Mouse (Mus musculus) intestine, embryonic 15.5 days (tissue): ENCODE data around the gene Exoc7. TPM values are rescaled to one million over a fixed set of nuclear protein-coding genes. Genes with fewer than 3 reads are reported as not detected.

ENCODE experiments used
- ATAC-seq: fragments of 200-750 bp; cut with Nextera tagmentation; 2 replicates; pipeline ENCODE4 v1.8.0; 2017; ENCODE audit warnings: moderate TSS enrichment, moderate library complexity
- H3K27ac ChIP-seq: fragments of 300-500 bp; sonication (generic); 2 replicates; pipeline ENCODE4 v1.5.1; 2015; ENCODE audit warnings: mild to moderate bottlenecking, inconsistent platforms
- H3K27me3 ChIP-seq: fragments of 300-500 bp; sonication (generic); replicated peaks from 2 replicates; pipeline ENCODE4 v1.6.1; 2015; ENCODE audit warnings: inconsistent platforms
- H3K36me3 ChIP-seq: fragments of 300-500 bp; sonication (generic); 2 replicates; pipeline ENCODE4 v1.6.1; 2015; ENCODE audit warnings: inconsistent platforms
- H3K4me1 ChIP-seq: fragments of 300-500 bp; sonication (generic); replicated peaks from 2 replicates; pipeline ENCODE4 v1.6.1; 2015; ENCODE audit warnings: inconsistent platforms
- H3K4me2 ChIP-seq: fragments of 300-500 bp; sonication (generic); replicated peaks from 2 replicates; pipeline ENCODE4 v1.6.1; 2015; ENCODE audit warnings: mild to moderate bottlenecking, inconsistent platforms
- H3K4me3 ChIP-seq: fragments of 300-500 bp; sonication (generic); replicated peaks from 2 replicates; pipeline ENCODE4 v1.5.1; 2015; ENCODE audit warnings: inconsistent platforms
- H3K9ac ChIP-seq: fragments of 300-500 bp; sonication (generic); 2 replicates; pipeline ENCODE4 v1.6.1; 2015; ENCODE audit warnings: inconsistent platforms
- H3K9me3 ChIP-seq: fragments of 300-500 bp; sonication (generic); 2 replicates; pipeline ENCODE4 v1.6.1; 2016; ENCODE audit warnings: inconsistent platforms
- WGBS: fragments of 180-500 bp; shearing (Covaris S2); methylation state at CpG from one replicate; pipeline ENCODE4 v1.1.7; 2015; 5-methylcytosine and 5-hydroxymethylcytosine counted together
- polyA plus RNA-seq: library from polyadenylated mRNA; unstranded; fragments of >200 nt; fragmentation: Nextera tagmentation; extraction: Ambion mirVana; gene quantifications from 2 replicates; pipeline ENCODE4 v1.2.1, GENCODE M21; 2015

The Exoc7 gene
- polyA plus RNA-seq, 1 experiment from 2014 or later = 52.1 TPM

DNA sequence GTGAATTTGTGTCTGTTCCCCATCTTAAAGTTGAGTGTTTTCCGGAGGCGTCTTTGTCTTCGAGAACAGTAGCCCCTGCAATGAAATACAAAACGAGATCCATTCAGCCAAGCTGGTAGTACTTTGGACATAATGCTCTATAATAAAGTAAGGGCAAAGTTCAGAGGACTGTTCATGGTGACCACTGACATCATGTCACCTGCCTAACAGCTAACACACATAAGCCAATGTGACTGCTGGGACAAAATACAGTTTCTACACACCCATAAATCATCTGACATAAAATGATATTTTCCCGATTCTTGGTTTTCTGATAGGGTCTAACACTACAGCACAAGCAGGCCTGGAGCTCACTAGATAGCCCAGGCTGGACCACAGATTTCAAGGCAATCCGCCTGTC, 38.7 kb downstream of the Exoc7 start:
- no peaks in the 10 kb centered on the region for H3K9me3 ChIP-seq
- H3K36me3 ChIP-seq = peaks cover 54% of the 10 kb centered on the region
- no peaks in the 10 kb centered on the region for H3K27me3 ChIP-seq
- H3K9ac ChIP-seq = no peak overlapping the region
- H3K4me1 ChIP-seq = peaks cover 12% of the 10 kb centered on the region
- no peak overlapping the region for H3K27ac ChIP-seq
- ATAC-seq = peak; percentile 26; the same call in 1 of the 2 replicates
- WGBS = 86% methylated on average over 6 of the region's 6 CpGs
- no peak overlapping the region for H3K4me3 ChIP-seq
- no peak overlapping the region for H3K4me2 ChIP-seq

DNA sequence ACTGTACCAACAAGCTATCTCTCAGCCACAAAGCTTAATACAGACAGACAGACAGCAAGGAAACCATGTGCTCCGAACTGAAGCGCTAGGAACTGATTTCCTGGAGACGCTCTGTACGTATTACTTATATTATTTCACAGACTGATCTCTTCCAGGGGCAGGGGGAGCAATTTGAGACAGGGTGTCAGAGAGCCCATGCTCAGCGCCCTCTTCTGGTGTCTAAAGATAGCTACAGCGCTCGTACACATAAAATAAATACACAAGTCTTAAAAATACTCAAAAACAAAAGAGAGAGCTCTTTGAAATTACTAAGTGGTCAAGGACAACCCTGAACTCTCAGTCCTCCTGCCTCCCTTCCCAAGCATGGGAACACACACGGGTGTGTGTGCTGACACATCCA, 39.4 kb downstream of the Exoc7 start:
- Histone ChIP-seq H3K4me1 (peaks cover 9% of the 10 kb centered on the region), H3K27ac (no peak overlapping the region), H3K9me3 (no peaks in the 10 kb centered on the region), H3K4me3 (no peak overlapping the region), H3K36me3 (peaks cover 60% of the 10 kb centered on the region), H3K27me3 (no peaks in the 10 kb centered on the region), H3K4me2 (no peak overlapping the region), H3K9ac (no peak overlapping the region)
- 85% methylated on average over 8 of the region's 8 CpGs for WGBS
- ATAC-seq = no peak

GRCm38 (mm10) chr11:116265850-116266249, 41.2 kb downstream of the Exoc7 start:
- ATAC-seq = no peak
- H3K9ac ChIP-seq = no peak overlapping the region
- no peak overlapping the region for H3K27ac ChIP-seq
- H3K36me3 ChIP-seq = peaks cover 70% of the 10 kb centered on the region
- no peaks in the 10 kb centered on the region for H3K27me3 ChIP-seq
- H3K9me3 ChIP-seq = no peaks in the 10 kb centered on the region
- H3K4me1 ChIP-seq = no peaks in the 10 kb centered on the region
- no peak overlapping the region for H3K4me2 ChIP-seq
- no peak overlapping the region for H3K4me3 ChIP-seq
- WGBS = 94% methylated on average over 4 of the region's 4 CpGs

DNA sequence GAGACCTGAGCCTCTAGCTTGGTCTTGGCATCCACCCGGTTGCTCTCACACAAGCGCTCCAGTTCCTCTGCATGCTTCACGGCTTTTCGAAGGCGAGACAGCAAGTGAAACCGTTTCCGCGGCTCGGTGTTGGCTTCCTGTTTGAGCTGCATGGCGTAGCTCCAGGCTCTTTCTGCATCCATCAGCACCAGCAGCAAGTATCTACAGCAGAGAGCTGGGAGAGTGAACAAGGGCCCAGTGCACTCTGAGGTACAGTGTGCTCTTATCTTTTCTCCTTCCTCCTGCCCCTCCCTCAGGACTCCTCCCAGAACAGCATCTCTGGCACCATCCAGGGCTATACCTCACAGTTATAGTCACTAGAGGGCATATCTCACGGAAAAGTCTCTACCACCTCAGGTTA, 41.7 kb downstream of the Exoc7 start:
- Histone ChIP-seq H3K27me3 (no peaks in the 10 kb centered on the region), H3K9ac (no peak overlapping the region), H3K9me3 (no peaks in the 10 kb centered on the region), H3K36me3 (peaks cover 74% of the 10 kb centered on the region), H3K27ac (no peak overlapping the region), H3K4me2 (no peak overlapping the region), H3K4me1 (peaks cover 1% of the 10 kb centered on the region; the same call in 1 of the 2 replicates), H3K4me3 (no peak overlapping the region)
- WGBS = 86% methylated on average over 11 of the region's 11 CpGs
- ATAC-seq = no peak

GRCm38 (mm10) chr11:116260259-116260658, 46.8 kb downstream of the Exoc7 start:
- Histone ChIP-seq H3K27me3 (no peaks in the 10 kb centered on the region), H3K9me3 (no peaks in the 10 kb centered on the region), H3K4me1 (peaks cover 9% of the 10 kb centered on the region; the same call in 1 of the 2 replicates), H3K4me3 (no peak overlapping the region), H3K27ac (no peak overlapping the region), H3K4me2 (no peak overlapping the region), H3K9ac (no peak overlapping the region), H3K36me3 (peaks cover 74% of the 10 kb centered on the region)
- peak; percentile 67 for ATAC-seq
- 75% methylated on average over 7 of the region's 7 CpGs for WGBS

DNA sequence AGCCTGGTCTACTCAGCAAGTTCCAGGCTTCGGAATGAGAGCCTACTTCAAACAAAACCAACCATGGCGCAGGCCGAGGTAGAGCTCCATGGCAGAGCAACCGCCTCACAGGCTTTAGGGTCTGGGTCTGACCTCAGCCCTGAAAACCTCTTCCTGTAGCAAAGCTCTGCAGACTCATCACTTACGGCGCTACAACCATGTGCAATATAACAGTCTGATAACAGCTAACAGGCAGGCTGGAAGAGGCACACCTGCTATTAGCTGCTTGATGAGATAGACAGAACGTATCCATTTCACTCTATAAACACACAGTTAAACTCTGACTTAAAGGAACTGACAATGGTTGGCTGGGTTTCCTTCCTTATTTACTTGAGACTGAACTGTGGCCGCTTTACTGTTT, 47.6 kb downstream of the Exoc7 start:
- Histone ChIP-seq H3K36me3 (peaks cover 77% of the 10 kb centered on the region), H3K27me3 (no peaks in the 10 kb centered on the region), H3K9ac (no peak overlapping the region), H3K9me3 (no peaks in the 10 kb centered on the region), H3K4me3 (no peak overlapping the region), H3K4me2 (no peak overlapping the region), H3K27ac (peak overlapping the region; percentile 2; the same call in 1 of the 2 replicates), H3K4me1 (peaks cover 9% of the 10 kb centered on the region; the same call in 1 of the 2 replicates)
- WGBS = 75% methylated on average over 8 of the region's 8 CpGs
- ATAC-seq = peak; percentile 46; the same call in 1 of the 2 replicates

DNA sequence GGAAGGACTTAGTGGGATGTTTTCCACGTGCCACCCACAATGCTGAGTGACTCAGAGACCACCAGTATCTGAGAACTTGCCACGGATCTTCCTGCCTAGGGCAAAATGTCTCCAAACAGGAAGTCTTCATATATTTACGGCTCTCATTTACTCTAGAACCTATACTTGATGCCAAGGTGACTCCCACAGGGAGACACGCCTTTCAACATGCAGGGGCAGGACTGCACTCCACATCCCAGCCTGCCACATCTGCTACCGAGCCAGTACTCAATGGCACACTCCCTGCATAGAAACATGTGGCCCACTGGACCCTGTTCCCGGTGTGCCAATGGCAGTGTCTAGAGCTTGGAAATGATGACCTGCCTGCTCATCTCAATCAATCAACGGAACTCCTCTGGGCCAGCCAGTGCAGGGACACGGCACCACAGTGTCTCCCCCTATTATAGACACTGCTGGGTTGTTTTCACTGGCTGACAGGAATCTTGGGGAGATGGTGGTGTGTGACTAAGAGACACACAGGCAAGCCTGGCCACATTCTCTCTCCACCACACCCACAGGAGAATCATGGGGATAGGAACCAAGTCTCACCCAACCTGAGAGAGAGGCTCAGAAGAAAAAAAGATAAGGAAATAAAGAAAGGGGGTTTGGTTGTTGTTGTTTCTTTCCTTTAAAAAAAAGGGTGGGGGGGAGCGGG, 50.9 kb downstream of the Exoc7 start:
- Histone ChIP-seq H3K27ac (no peak overlapping the region), H3K4me1 (peaks cover 9% of the 10 kb centered on the region; the same call in 1 of the 2 replicates), H3K4me3 (no peak overlapping the region), H3K9ac (no peak overlapping the region), H3K36me3 (peaks cover 70% of the 10 kb centered on the region), H3K4me2 (no peak overlapping the region), H3K9me3 (no peaks in the 10 kb centered on the region), H3K27me3 (no peaks in the 10 kb centered on the region)
- WGBS = 81% methylated on average over 9 of the region's 9 CpGs
- ATAC-seq = no peak

GRCm38 (mm10) chr11:116255090-116255981, 51.7 kb downstream of the Exoc7 start:
- ATAC-seq = no peak
- H3K4me2 ChIP-seq = no peak overlapping the region
- H3K4me1 ChIP-seq = peaks cover 8% of the 10 kb centered on the region; the same call in 1 of the 2 replicates
- H3K27ac ChIP-seq = no peak overlapping the region
- H3K4me3 ChIP-seq = no peak overlapping the region
- H3K27me3 ChIP-seq = no peaks in the 10 kb centered on the region
- H3K9me3 ChIP-seq = no peaks in the 10 kb centered on the region
- H3K36me3 ChIP-seq = peaks cover 73% of the 10 kb centered on the region
- 72% methylated on average over 22 of the region's 22 CpGs for WGBS
- no peak overlapping the region for H3K9ac ChIP-seq

DNA sequence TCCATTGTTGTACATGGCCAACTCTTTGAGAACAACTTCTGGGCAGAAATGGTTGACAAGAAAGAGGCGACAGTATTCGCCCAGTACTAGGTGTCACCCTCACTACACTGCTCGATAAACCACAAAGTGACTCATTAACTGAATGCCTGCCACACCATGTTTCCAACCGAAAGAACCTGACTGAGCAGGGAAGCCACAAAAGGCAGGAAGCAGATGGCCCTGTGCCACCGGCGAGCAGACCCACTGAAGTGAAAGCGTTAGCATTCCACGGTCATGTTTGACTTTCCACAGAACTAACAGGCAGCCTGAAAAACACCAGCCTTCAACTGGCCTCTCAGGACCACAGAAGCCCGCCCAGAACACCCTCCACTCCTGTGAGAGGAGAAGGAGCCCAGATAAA, 52.4 kb downstream of the Exoc7 start:
- Histone ChIP-seq H3K9ac (no peak overlapping the region), H3K27ac (no peak overlapping the region), H3K9me3 (no peaks in the 10 kb centered on the region), H3K4me2 (no peak overlapping the region), H3K27me3 (no peaks in the 10 kb centered on the region), H3K4me1 (0 out of 2 replicates have a peak, but pooled peaks cover 4% of the 10 kb centered on the region), H3K4me3 (no peak overlapping the region), H3K36me3 (peaks cover 73% of the 10 kb centered on the region)
- no peak for ATAC-seq
- WGBS = 73% methylated on average over 9 of the region's 9 CpGs

- H3K4me3 ChIP-seq = no peak overlapping the region
- WGBS = 87% methylated on average over 3 of the region's 3 CpGs
- no peak for ATAC-seq
- no peaks in the 10 kb centered on the region for H3K27me3 ChIP-seq
- H3K9ac ChIP-seq = no peak overlapping the region
- 0 out of 2 replicates have a peak, but pooled peaks cover 4% of the 10 kb centered on the region for H3K4me1 ChIP-seq
- no peaks in the 10 kb centered on the region for H3K9me3 ChIP-seq
- H3K27ac ChIP-seq = no peak overlapping the region
- no peak overlapping the region for H3K4me2 ChIP-seq
- peaks cover 74% of the 10 kb centered on the region for H3K36me3 ChIP-seq
Measured at GRCm38 (mm10) chr11:116253076-116253600, 53.9 kb downstream of the Exoc7 start.

DNA sequence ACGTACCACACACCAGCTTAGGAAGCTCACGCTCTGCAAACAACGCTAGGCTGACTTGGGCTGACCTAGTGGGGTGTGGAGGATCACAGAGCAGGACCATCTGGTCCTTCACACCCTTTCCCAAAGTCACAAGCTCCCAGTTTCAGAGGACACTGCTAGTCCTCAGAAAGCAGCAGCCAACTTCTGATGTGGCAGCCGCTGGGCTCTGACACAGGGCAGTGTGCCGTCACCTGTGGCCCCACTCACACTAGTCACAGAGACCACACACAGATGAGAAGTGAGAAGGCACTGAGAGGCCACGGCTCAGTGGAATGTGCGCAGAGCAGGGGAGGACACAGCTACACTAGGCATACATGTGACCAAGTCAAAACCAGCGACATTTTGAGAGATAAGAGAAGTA, 56.1 kb downstream of the Exoc7 start:
- H3K4me2 ChIP-seq = no peak overlapping the region
- ATAC-seq = no peak
- no peak overlapping the region for H3K9ac ChIP-seq
- no peak overlapping the region for H3K4me3 ChIP-seq
- no peak overlapping the region for H3K27ac ChIP-seq
- H3K9me3 ChIP-seq = no peaks in the 10 kb centered on the region
- H3K4me1 ChIP-seq = 0 out of 2 replicates have a peak, but pooled peaks cover under 1% of the 10 kb centered on the region
- H3K36me3 ChIP-seq = peaks cover 86% of the 10 kb centered on the region
- H3K27me3 ChIP-seq = no peaks in the 10 kb centered on the region
- WGBS = 86% methylated on average over 8 of the region's 8 CpGs

- Histone ChIP-seq H3K4me2 (no peak overlapping the region), H3K9ac (no peak overlapping the region; the same call in 1 of the 2 replicates), H3K4me3 (no peak overlapping the region), H3K27ac (peak overlapping the region; percentile 51), H3K27me3 (no peaks in the 10 kb centered on the region), H3K4me1 (peaks cover 3% of the 10 kb centered on the region; the same call in 1 of the 2 replicates), H3K36me3 (peaks cover 87% of the 10 kb centered on the region), H3K9me3 (no peaks in the 10 kb centered on the region)
- WGBS = 69% methylated on average over 14 of the region's 14 CpGs
- peak; percentile 84 for ATAC-seq
Measured at GRCm38 (mm10) chr11:116247502-116248222, 59.4 kb downstream of the Exoc7 start.
